Mouse (Mus musculus) kidney, adult 2 months (tissue): Measurements from ENCODE around the gene Card10.

Experiments used
- CTCF ChIP-seq: fragments of 200-500 bp; conservative IDR thresholded peaks from 2 replicates; pipeline ENCODE4 v1.5.1; 2011; ENCODE audit warnings: low read depth, mild to moderate bottlenecking, control low read depth, low read length, moderate library complexity, mixed read lengths; ENCODE audit not compliant: insufficient read depth, insufficient read length
- POLR2A ChIP-seq: fragments of 200-500 bp; IDR thresholded peaks from one replicate; pipeline ENCODE4 v1.6.1; 2011; ENCODE audit warnings: low read depth, low read length, control low read depth

DNA sequence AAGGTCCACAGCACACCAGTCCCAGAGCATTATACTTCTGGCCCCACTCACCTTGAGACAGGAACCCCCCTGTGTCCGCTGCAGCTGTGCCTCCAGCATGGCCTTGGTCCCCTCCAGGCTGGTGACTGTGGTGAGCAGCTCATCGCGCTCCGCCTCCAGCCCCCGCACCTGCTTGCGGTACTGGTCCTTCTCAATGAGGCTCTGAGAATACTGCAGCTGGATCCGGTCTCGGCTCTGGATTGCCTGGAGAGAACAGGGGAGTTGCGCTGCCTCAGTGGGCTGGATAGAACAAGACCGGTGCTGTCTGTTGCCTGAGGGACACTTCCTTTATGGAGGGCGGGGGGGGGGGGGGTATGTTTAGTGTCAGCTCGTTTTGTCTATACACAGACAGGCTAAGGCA is 11.9 kb downstream of the Card10 start:
- no peak for TF ChIP-seq CTCF
- TF ChIP-seq POLR2A = no peak
